Mouse (Mus musculus): ENCODE results near the gene Fyb2.
"Not testable (repeated sequence)": the region's sequence is repeated elsewhere in the genome, so short reads cannot be mapped to it uniquely, and the experiment has no call there.

Gene Fyb2

DNA sequence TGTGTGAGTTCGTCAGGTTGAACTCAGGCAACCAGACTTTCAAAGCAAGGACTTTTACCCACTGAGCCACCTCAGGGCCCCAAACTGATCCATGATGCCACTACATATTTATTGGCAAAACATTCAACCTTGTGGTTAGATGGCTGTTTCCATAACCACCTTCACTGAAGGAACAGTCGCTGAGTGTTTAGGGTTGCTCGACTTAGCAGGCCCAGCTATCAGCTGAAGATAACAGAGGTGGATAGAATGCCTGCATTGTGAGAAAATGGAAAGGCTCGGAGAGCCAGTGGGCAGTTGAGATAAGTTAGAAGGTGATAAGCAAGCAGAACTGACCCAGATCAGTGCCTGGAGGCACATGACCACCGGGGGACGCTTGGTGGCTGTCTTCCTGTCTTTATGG is 26.3 kb downstream of the Fyb2 start:
- no peak for DNase-seq (ENCODE audit: low spot score in 2 of 2)

DNA sequence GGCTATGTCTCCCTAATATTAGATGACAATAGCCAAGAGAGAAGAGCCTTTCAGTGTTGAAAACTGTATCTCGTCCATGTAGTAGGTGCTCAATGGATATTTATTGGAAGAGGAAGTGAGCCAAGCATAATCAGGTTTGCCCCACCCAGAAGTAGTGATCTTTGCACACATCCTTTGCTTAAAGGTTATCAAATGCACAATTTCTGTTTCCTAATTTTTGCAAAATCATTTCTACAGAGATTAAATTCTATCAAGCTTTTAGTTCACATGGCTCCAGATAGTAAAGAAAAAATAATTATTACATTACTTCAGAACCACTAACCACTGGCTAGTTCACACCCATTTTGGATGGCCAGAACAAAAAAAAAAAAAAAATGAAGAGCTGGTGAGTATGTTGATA is 28.6 kb downstream of the Fyb2 start:
- DNase-seq (ENCODE audit: low spot score in 2 of 2) = no peak

DNA sequence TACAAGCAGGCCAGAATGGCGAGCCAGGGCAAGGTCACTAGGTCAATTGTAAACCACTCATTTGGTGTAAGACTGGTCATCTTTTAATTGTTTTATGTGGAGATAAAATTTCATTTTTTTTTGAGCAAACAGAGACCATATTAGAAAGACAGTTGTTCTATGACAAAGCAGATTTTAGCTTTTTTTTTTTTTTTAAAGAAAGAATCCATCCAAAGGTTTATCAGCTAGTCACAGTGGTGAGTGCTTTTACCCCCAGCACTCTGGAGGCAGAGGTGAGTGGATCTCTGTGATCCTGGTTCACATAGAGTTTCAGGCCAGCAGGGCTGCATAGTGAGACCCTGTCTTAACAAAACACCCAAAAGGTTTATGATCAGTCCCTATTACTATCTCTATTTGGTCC is 31.2 kb downstream of the Fyb2 start:
- DNase-seq (ENCODE audit: low spot score in 2 of 2) = no peak

DNA sequence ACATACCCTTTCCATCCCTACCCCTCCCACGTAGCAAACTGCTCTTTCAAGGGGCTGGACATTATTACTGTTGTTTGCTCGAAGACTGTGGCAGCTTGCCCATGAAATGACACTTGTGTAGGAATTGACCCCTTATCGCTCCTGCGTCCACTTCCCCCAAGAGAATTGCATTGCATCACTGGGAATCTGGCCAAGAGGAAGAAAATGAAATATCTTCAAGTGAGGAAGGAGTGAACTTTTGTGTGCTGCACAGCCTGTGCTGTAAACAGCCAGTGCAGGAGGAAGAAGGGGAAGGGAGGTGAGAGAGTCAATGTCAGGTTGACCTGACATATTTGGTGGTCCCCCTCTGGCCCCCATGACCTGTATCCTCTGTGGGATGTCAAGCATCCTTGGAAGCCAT is 35.6 kb downstream of the Fyb2 start:
- no peak for DNase-seq (ENCODE audit: low spot score in 2 of 2)

DNA sequence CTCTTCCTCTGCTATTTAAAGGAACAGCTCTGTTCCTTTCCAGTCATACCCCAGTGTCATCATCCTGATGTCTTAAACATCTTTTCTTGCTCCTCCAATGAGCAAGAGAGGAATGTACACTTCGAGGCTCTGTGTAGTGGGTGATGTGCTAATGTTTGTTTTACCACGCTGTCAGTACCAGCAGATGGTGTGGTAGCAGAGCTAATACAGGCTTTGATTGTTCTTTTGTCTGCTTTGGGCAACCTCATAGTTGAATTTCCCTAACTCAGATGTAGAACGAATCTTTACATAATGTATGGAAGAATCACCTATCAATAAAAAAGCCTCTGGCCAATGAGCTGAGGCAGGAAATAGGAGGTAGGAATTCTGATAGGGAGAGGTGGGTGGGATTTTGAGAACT is 36.0 kb downstream of the Fyb2 start:
- DNase-seq (ENCODE audit: low spot score in 2 of 2) = no peak

DNA sequence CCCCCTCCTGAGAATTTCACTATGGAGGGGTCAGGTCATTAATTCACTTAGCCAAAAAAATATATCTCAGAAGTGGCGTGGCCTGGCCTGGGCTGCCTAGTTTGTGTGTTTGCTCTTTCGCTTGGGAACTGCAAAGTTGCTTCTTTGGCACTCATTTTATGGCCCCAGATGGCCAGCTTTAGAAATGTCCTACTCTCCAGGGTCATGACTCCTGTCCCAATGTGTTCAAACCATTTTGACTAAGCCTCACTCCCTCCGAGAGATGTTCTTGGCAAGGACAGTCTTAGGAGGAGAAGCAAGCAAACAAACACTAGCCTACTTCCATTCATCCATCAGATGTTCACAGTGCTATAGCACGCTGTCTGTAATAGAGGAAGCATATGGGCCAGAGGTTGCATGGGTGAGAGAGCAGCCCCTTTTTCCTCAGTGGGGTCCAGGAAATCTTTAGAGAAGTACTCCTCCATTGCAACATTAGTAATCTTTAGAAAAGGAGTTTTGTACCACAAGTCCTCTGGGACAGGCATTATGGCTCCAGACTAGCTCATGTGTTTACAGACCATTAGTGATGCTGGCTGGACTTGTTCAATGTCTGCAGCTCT is 38.1 kb downstream of the Fyb2 start:
- no peak for DNase-seq (ENCODE audit: low spot score in 2 of 2)

DNA sequence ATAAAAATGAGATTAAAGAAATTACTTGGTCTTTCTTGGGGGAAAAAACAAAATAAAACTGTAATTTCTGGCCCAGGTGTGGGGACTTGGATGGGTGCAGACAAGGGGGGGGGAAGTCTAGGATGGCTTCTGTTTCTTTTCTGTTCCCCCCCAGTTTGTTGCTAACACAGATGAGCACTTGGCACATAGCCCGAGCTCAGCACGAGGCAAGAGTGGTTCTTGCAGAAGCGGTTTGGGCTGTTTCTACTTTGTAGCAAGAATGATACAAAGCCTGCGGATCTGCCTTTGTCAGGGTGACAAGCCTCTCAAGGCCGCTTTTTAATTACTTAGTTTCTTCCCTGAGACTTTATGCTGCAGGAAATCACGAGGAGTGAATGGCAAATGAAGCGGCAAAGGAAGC is 43.4 kb downstream of the Fyb2 start:
- DNase-seq (ENCODE audit: low spot score in 2 of 2) = no peak

DNA sequence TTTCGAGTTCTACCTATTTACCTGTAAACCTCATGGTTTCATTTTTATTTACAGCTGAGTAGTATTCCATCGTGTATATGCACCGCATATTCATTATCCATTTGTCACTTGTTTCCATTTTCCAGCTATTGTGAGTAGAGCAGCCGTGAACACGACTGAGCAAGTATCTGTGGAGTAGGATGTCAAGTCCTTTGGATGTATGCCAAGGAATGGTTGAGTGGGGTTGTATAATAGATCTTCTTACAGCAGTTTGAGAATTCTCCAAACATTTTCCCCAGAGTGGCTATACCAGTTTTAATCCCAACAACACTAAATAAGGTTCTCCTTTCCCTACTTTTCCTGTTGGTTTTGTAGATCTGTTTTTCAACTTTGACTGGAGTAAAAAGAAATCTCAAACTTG is 48.2 kb downstream of the Fyb2 start:
- no peak for DNase-seq (ENCODE audit: low spot score in 2 of 2)

DNA sequence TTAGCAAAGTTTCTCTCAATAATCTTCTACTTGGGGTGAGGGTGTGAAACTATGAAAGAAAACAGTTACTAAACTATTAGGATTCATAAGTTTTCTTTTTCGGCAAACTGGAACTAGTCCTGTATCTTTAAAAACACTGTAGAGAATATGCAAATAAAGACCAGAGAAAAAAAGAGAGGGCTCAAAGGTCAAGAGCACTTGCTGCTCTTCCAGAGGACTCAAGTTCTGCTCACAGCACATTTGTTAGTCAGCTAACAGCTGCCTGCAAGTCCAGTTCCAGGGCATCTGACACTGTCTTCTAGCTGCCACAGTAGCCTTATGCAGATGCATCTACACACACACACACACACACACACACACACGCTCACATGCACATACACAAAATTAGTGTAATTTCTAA is 59.4 kb downstream of the Fyb2 start:
- no peak for DNase-seq (ENCODE audit: low spot score in 2 of 2)

DNA sequence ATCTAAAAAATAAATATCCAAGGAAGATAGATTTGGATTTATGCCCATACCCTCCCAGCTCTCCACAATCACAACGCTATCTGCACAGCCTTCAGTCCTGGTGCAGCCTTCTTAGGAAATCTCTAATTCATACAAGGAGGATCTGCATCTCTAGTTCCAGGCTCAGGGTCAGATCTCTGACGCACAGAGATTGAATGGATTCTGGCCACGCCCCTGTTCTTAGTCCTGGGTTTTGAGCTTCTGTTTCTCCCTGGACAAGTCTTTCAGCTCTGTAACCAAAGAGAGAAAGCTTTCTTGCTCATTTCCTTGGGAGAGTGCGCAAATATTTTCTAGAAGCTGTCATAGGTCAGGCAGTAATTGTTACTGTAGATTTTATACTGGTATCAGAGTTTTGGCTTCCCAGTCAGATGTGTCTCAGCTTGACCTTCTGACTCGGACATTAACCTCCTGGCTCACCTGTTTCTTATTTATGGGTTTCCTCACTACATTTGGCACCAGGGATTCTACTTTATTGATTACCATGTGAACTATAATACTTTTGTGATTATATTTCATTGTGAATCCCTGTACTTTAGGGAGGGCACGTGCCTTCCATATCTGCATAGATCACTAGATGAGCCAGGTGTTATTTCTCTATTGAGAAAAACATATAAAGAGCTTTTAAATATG is 62.0 kb downstream of the Fyb2 start:
- no peak for DNase-seq (ENCODE audit: low spot score in 2 of 2)

DNA sequence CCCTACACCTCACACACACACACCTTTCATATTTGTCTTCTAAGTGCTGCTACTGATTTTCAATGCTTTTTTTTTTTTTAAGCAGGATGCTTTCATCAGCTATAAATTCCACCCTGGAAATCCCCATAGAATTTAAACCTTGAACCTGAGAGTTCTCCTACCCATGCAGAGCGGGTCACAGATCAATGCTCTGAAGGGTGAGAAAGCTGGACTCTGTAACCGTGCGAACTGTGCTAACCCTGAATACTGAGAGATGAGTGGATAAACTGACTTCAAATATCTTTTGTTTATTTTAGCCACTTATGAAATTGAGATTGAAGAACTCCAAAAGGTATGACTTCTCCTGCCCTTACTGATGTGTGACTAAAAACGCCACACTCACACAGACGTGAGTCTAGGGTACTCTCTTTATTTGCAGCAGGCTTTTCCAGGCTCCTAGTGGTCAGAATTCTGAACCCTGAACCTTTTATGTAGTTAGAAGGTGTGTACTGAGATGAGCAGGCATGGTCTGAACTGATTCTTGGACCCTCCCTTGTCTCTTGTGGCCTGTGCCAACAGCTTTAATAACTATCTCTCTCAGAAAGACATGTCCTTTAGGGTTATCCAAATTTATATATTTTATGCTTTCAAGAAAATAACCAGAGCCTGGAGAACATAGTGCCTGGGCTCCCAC is 72.8 kb downstream of the Fyb2 start:
- DNase-seq (ENCODE audit: low spot score in 2 of 2) = no peak

DNA sequence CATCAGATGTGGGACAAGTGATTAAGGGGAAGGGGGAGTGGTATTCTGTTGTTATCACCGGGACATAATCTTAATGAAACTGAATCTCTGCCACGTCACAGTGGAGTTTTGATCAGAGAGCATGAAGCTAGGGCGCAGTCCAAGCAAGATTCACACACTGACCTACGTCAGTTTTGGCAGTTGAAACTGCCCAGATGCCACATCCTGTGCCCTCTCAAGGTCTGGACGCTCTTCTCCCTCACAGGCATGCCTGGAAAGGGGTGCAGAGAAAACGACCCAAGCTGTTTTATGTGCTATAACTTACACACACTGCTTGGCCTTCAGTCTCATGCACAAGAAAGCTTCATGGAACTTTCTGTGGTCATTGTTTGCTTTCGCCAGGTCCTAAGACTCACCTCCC is 74.4 kb downstream of the Fyb2 start:
- no peak for DNase-seq (ENCODE audit: low spot score in 2 of 2)

DNA sequence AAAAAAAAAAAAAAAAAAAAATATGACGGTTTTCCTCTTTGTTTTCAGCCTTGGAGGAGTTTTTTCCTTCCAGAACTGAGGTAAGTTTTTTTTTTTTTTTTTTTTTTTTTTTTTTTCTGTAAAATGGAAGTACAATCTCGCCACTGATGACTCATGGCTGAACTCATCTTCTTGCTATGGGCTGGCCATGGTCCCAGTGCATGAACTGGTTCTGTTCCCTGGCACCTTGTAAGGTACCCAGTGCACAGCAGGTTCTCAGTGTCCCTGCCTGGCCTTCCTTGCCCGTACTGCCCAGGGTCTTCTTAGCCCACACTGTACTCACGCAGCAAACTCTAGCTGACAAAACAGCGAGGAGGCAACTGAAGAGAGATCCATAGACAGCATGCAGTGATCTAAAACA is 74.8 kb downstream of the Fyb2 start:
- no peak for DNase-seq (ENCODE audit: low spot score in 2 of 2)

DNA sequence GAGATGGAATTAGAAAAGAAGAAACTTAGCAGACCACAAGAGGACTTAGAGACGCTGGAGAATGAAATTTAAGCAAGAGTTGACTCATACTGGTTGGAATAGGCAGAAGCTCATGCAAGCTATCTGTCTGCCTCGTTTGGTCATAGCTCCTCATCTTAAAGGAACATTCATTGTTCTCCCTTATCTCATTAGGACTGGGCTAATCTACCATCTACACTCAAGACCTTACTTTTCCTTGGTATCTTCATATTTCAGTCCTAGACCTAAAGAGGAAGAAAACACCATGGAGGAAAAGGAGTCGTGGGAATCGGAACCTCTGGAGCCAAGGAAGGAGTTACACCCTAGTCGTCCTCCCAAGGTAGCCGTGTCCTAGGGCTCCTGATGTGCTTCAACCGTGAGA is 75.5 kb downstream of the Fyb2 start:
- DNase-seq (ENCODE audit: low spot score in 2 of 2) = no peak

DNA sequence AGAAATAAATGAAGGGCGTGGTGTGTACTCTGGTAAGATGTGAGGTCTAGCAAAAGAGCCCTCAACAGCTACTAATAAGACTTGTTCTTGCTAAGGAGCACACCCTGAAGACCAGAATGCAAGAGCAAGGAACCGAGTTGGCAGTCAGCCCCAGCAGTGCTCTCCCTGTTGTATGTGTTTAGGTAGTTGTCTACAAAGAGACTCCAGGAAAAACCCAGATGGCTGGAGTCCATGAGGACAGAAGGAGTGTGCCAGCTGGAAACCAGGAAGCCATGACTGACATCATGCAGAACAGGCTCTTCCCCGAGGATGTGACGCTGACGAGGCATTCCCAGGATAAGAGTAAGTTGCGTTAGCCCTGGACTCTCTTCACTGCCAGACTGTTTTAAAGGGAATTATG is 76.8 kb downstream of the Fyb2 start:
- DNase-seq (ENCODE audit: low spot score in 2 of 2) = no peak

DNA sequence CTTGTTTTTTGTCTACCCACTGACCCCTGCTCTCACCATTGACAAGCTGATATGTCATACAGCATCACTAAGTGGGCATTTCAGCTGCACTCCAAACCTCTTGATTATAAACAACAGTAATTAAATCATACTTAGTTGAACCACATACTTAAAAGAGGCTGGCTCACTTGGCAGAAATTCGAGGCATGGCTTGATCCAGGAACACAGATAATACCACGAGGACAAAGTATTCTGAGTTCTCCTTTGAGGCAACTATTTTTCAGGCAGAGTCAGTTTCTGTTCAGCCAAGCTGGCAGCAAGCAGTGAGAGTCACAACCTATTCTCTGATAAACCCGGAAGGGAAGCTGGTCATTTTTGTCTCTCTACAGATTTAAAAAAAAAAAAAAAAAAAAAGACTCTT is 77.4 kb downstream of the Fyb2 start:
- DNase-seq (ENCODE audit: low spot score in 2 of 2) = no peak

DNA sequence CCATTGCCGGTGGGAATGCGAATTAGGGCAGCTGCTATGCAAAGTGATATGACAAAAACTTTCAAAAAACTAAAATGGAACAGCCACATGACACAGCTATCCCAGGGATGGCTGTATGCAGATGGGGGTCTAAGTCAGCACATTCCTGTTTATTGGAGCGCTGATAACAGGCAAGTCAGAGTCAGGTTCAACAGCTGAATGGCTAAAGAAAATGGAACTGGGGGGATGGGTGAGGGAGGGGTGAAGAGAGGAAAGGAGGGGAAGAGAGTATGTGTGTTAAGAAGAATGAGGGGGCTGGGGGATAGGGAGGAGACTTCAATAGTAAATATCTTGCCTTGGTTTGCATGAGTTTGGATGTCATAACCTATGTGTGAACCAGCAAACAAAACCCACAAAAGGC is 79.0 kb downstream of the Fyb2 start:
- no peak for DNase-seq (ENCODE audit: low spot score in 2 of 2)

DNA sequence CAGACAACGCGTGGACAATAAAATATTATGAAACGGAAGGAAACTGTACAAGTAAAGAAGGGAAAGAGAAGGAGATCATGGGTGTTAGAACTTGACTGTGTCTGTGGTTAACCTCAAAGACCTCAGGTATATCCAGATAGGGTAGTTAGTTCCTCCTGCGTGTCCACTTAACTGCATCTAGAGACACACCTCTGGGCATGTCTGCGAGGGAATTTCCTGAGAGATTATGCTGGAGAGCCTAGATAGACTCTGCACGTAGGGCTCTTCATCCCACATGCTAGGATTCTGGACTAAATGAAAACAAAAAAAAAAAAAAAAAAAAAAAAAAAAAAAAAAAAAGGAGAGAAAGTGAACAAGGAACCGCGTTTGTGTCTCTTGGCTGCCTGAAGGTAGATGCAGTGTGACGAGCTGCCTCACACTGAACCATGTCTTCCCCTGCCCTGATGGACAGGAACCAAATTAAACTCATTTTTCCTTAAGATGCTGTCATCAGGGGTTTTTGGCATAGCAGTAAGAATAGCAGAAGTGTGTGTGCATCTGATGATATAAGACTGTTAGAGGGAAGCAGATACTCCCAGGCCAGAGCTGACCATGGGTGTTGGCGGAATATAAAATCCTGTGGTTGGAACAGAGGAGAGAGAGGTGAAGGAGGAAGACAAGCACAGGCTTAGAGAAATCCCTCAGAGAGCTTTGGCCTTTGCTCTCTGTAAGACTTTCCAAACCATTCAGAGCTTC is 80.1 kb downstream of the Fyb2 start:
- no peak for DNase-seq (ENCODE audit: low spot score in 2 of 2)

DNA sequence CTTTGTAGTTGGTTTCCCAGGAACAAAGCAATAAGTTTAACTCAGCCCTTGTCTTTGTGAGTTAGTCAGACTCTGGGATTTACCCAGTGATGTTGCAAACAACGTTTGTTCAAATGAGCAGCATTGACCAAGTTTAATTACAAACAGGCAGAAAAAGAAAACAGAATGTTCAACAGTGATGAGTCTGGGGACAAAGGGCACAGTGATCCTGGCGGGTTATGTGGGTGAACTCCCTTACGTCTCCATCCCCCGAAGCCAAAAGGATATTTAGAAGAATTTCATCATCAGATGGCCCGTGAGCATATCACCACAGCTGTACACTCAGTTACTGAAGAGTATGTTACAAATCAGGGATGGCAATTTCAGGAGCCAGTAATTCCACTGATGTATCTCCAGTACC is 86.4 kb downstream of the Fyb2 start:
- no peak for DNase-seq (ENCODE audit: low spot score in 2 of 2)

DNA sequence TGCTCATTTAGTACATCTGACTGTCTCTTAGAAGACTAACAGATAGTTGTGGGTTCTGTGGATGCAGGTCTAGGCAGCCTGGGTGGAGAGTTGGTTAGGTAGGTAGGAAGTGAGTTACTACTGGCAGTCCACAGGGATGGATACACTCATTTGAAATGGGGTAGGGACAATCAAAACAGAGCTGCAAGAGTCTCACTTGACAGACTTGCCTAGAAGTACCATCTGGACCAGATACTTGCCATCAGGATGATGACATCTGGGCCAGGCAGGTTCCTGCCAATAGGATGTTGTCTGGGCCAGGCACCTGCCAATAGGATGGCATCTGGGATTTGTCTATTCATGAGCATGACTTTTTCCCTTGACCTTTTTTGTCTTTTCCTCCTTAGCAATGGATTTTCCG is 88.5 kb downstream of the Fyb2 start:
- no peak for DNase-seq (ENCODE audit: low spot score in 2 of 2)

DNA sequence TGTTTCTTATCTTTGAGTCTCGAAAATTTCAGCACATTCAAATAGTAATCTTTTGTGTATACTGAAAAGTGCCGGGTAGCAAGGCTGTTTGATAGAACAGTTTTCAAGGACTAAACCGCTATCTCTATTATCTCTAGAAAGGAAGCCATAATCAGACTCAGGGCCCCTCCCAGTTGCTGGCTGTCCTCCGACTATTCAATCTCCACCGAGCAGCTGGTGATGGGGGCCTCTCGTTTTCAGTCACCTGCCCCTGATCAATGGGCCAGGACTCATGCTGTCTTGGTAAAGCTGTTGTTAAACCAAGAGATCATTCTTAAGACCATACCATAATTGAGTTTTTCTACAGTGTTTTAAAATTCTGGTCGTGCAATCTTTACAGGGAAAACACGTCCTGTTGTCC is 90.9 kb downstream of the Fyb2 start:
- no peak for DNase-seq (ENCODE audit: low spot score in 2 of 2)

DNA sequence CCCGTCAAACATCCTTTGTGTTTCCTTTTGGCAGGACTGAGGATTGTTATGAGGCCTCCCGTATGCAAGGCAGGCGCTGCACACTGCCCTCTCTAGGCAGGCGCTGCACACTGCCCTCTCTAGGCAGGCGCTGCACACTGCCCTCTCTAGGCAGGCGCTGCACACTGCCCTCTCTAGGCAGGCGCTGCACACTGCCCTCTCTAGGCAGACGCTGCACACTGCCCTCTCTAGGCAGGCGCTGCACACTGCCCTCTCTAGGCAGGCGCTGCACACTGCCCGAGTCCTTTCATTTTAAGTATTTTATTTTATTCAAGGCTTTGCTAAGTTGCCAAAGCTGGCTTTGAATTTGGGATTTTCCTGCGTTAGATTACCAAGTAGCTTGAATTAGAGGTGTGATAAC is 91.4 kb downstream of the Fyb2 start:
- not testable (repeated sequence) for DNase-seq (ENCODE audit: low spot score in 2 of 2)
